Comparison of ENCODE assay signal across 7 mouse cellular contexts in genomic region chr1:55224111-55224510, GRCm38 (mm10). TPM values are rescaled to one million over a fixed set of nuclear protein-coding genes. Genes with fewer than 3 reads are reported as not detected.
DNase-seq lines count a peak whose midpoint lies in the region; ATAC-seq and TF ChIP-seq lines count a peak whose summit lies in the region.

No protein-coding gene starts in this region.

- 21% methylated on average over 11 of the region's 11 CpGs for WGBS in embryonic facial prominence, embryonic 14.5 days
- WGBS in hindbrain, embryonic 11.5 days = 57% methylated on average over 11 of the region's 11 CpGs
- 51% methylated on average over 11 of the region's 11 CpGs for WGBS in midbrain, postnatal 0 days

- peak overlapping the region; percentile 38 for H3K9ac ChIP-seq in embryonic facial prominence, embryonic 14.5 days (ENCODE audit: low read depth, low read length)
- H3K9ac ChIP-seq in hindbrain, embryonic 11.5 days (ENCODE audit: low read depth, low read length) = no peak overlapping the region
- H3K9ac ChIP-seq in midbrain, postnatal 0 days (replicated peaks; ENCODE audit: low read length, poor library complexity, severe bottlenecking) = no peak overlapping the region

- TF ChIP-seq CTCF in layer of hippocampus, adult 2 months (conservative IDR thresholded peaks at IDR 0.05) = no peak
- TF ChIP-seq CTCF in midbrain, postnatal 0 days (IDR thresholded peaks at IDR 0.05) = no peak

- peak in 1 of 2 experiments; percentile 47 for DNase-seq in layer of hippocampus, adult 2 months (ENCODE audit: low spot score in 2 of 2)
- DNase-seq in layer of hippocampus, adult 9-10 months (ENCODE audit: low spot score) = no peak
- peak; percentile 78 for DNase-seq in embryonic facial prominence, embryonic 14.5 days (ENCODE audit: low spot score)
- DNase-seq in hindbrain, embryonic 11.5 days (ENCODE audit: low spot score) = no peak
- peak; percentile 47 for DNase-seq in midbrain, postnatal 0 days (ENCODE audit: low spot score)
- DNase-seq in MN1 (ENCODE audit: low spot score) = no peak
- DNase-seq in kidney, adult 18-20 months = no peak

- H3K36me3 ChIP-seq in embryonic facial prominence, embryonic 14.5 days (ENCODE audit: control insufficient read depth, insufficient read depth, low read length) = no peaks in the 10 kb centered on the region
- no peaks in the 10 kb centered on the region for H3K36me3 ChIP-seq in hindbrain, embryonic 11.5 days (ENCODE audit: control insufficient read depth, insufficient read depth, low read length)
- no peaks in the 10 kb centered on the region for H3K36me3 ChIP-seq in midbrain, postnatal 0 days (ENCODE audit: insufficient read depth, low read length)

- 0 out of 2 replicates have a peak, but pooled peaks have one; percentile 31 for ATAC-seq in embryonic facial prominence, embryonic 14.5 days (ENCODE audit: low read depth)
- peak; percentile 41; the same call in 1 of the 2 replicates for ATAC-seq in hindbrain, embryonic 11.5 days (ENCODE audit: low FRiP score)
- ATAC-seq in midbrain, postnatal 0 days (ENCODE audit: low FRiP score) = 0 out of 2 replicates have a peak, but pooled peaks have one; percentile 55

- H3K4me1 ChIP-seq in embryonic facial prominence, embryonic 14.5 days (ENCODE audit: control insufficient read depth, insufficient read depth, low read length) = peaks cover 7% of the 10 kb centered on the region; the same call in 1 of the 2 replicates
- H3K4me1 ChIP-seq in hindbrain, embryonic 11.5 days (replicated peaks; ENCODE audit: control insufficient read depth, insufficient read depth, low read length) = no peaks in the 10 kb centered on the region
- H3K4me1 ChIP-seq in midbrain, postnatal 0 days (ENCODE audit: insufficient read depth, low read length) = no peaks in the 10 kb centered on the region

- no peaks in the 10 kb centered on the region for H3K9me3 ChIP-seq in embryonic facial prominence, embryonic 14.5 days (ENCODE audit: control insufficient read depth, low read length)
- no peaks in the 10 kb centered on the region for H3K9me3 ChIP-seq in hindbrain, embryonic 11.5 days (ENCODE audit: control insufficient read depth, low read length)
- H3K9me3 ChIP-seq in midbrain, postnatal 0 days (ENCODE audit: low read length) = no peaks in the 10 kb centered on the region

- peak overlapping the region; percentile 56 for H3K4me2 ChIP-seq in embryonic facial prominence, embryonic 14.5 days (ENCODE audit: low read depth, low read length)
- no peak overlapping the region for H3K4me2 ChIP-seq in hindbrain, embryonic 11.5 days (replicated peaks; ENCODE audit: low read depth, low read length)
- peak overlapping the region; percentile 42 for H3K4me2 ChIP-seq in midbrain, postnatal 0 days (ENCODE audit: low read depth, low read length, poor library complexity, severe bottlenecking)

- H3K27me3 ChIP-seq in embryonic facial prominence, embryonic 14.5 days (replicated peaks; ENCODE audit: control insufficient read depth, insufficient read depth, low read length) = no peaks in the 10 kb centered on the region
- H3K27me3 ChIP-seq in hindbrain, embryonic 11.5 days (ENCODE audit: control insufficient read depth, insufficient read depth, low read length) = no peaks in the 10 kb centered on the region
- no peaks in the 10 kb centered on the region for H3K27me3 ChIP-seq in midbrain, postnatal 0 days (ENCODE audit: insufficient read depth, low read length)

- H3K27ac ChIP-seq in layer of hippocampus, adult 2 months = peak overlapping the region; percentile 91
- peak overlapping the region; percentile 91 for H3K27ac ChIP-seq in embryonic facial prominence, embryonic 14.5 days (replicated peaks; ENCODE audit: low read depth, low read length)
- no peak overlapping the region for H3K27ac ChIP-seq in hindbrain, embryonic 11.5 days (ENCODE audit: low read depth, low read length)
- H3K27ac ChIP-seq in midbrain, postnatal 0 days (ENCODE audit: low read depth, low read length) = no peak overlapping the region

- H3K4me3 ChIP-seq in layer of hippocampus, adult 2 months = peak overlapping the region; percentile 63
- peak overlapping the region; percentile 59 for H3K4me3 ChIP-seq in embryonic facial prominence, embryonic 14.5 days (ENCODE audit: low read depth, low read length)
- H3K4me3 ChIP-seq in hindbrain, embryonic 11.5 days (ENCODE audit: low read depth, low read length) = no peak overlapping the region
- H3K4me3 ChIP-seq in midbrain, postnatal 0 days (ENCODE audit: low read depth, low read length) = peak overlapping the region; percentile 38

RNA-seq across cellular contexts. Expression of gene Rftn2, which starts 2.5 kb away (rescaled TPM):
- total RNA-seq in layer of hippocampus, adult 2 months (2021) = 10 to 100 TPM; 32.2 to 35.8 TPM
- 20.3 and 20.6 TPM in 2 replicates for polyA plus RNA-seq in embryonic facial prominence, embryonic 14.5 days (2014; fragmentation: Nextera tagmentation; extraction: Ambion mirVana)
- polyA plus RNA-seq in hindbrain, embryonic 11.5 days (2014; fragmentation: Nextera tagmentation; extraction: Ambion mirVana) = 9.7 and 10.8 TPM in 2 replicates
- 10.4 and 10.9 TPM in 2 replicates for total RNA-seq in midbrain, postnatal 0 days (2014; rRNA removed)
- polyA plus RNA-seq in midbrain, postnatal 0 days (2015; fragmentation: Nextera tagmentation; extraction: Ambion mirVana) = 11.4 and 12.0 TPM in 2 replicates

RNA-seq across cellular contexts. Expression of gene Mars2, which starts 12.9 kb away (rescaled TPM):
- 1 to 10 TPM; 8.8 to 9.5 TPM for total RNA-seq in layer of hippocampus, adult 2 months (2021)
- polyA plus RNA-seq in embryonic facial prominence, embryonic 14.5 days (2014; fragmentation: Nextera tagmentation; extraction: Ambion mirVana) = 3.1 and 3.3 TPM in 2 replicates
- polyA plus RNA-seq in hindbrain, embryonic 11.5 days (2014; fragmentation: Nextera tagmentation; extraction: Ambion mirVana) = 2.7 TPM in 2 replicates
- total RNA-seq in midbrain, postnatal 0 days (2014; rRNA removed) = 11.6 and 14.4 TPM in 2 replicates
- 2.4 and 2.5 TPM in 2 replicates for polyA plus RNA-seq in midbrain, postnatal 0 days (2015; fragmentation: Nextera tagmentation; extraction: Ambion mirVana)

Comparison
In these comparisons a context has a peak if more than half of its experiments do, and no peak if none do; other contexts are left out.
1. DNase-seq: peak in embryonic facial prominence, embryonic 14.5 days (single experiment) and midbrain, postnatal 0 days (single experiment); none in layer of hippocampus, adult 9-10 months (single experiment), hindbrain, embryonic 11.5 days (single experiment), MN1 (single experiment) and kidney, adult 18-20 months (single experiment).
2. H3K27ac ChIP-seq: peak in layer of hippocampus, adult 2 months (single experiment) and embryonic facial prominence, embryonic 14.5 days (single experiment); none in hindbrain, embryonic 11.5 days (single experiment) and midbrain, postnatal 0 days (single experiment).
3. Peak in every context shown above with its lines, with median percentiles within 50 percentile points of each other: ATAC-seq.